Mouse (Mus musculus) limb, embryonic 10.5 days (tissue): ENCODE measurements at regions not wholly inside any gene's neighbourhood (a gene's known extent, or its start where the extent isn't known, plus 50 kb on each side); places are given as distances from the start of the nearest gene placed in this dataset.

Experiments
- DNase-seq: peaks from one replicate; pipeline ENCODE4 v3.0.0-alpha.2; 2017; ENCODE audit warnings: low spot score
- H3K27ac ChIP-seq: fragments of 300-500 bp; sonication (generic); 2 replicates; pipeline ENCODE4 v1.5.1; 2016; ENCODE audit warnings: mild to moderate bottlenecking
- H3K27me3 ChIP-seq: fragments of 300-500 bp; sonication (generic); 2 replicates; pipeline ENCODE4 v1.6.1; 2016; ENCODE audit warnings: low read depth, mild to moderate bottlenecking; ENCODE audit not compliant: poor library complexity, severe bottlenecking
- H3K36me3 ChIP-seq: fragments of 300-500 bp; sonication (generic); 2 replicates; pipeline ENCODE4 v1.6.1; 2016; ENCODE audit warnings: mild to moderate bottlenecking, moderate library complexity
- H3K4me1 ChIP-seq: fragments of 300-500 bp; sonication (generic); 2 replicates; pipeline ENCODE4 v1.6.1; 2016
- H3K4me3 ChIP-seq: fragments of 300-500 bp; sonication (generic); 2 replicates; pipeline ENCODE4 v1.5.1; 2016; ENCODE audit warnings: mild to moderate bottlenecking, moderate library complexity
- H3K9me3 ChIP-seq: fragments of 300-500 bp; sonication (generic); replicated peaks from 2 replicates; pipeline ENCODE4 v1.6.1; 2016; ENCODE audit warnings: mild to moderate bottlenecking
- WGBS: fragments of 180-500 bp; shearing (Covaris S2); methylation state at CpG from one replicate; pipeline ENCODE4 v1.1.7; 2016; 5-methylcytosine and 5-hydroxymethylcytosine counted together

- Histone ChIP-seq H3K4me1 (no peaks in the 10 kb centered on the region), H3K9me3 (no peaks in the 10 kb centered on the region), H3K4me3 (no peak overlapping the region), H3K27me3 (peaks cover 17% of the 10 kb centered on the region; the same call in 1 of the 2 replicates), H3K27ac (no peak overlapping the region), H3K36me3 (no peaks in the 10 kb centered on the region)
- WGBS = 11% methylated on average over 3 of the region's 3 CpGs
- DNase-seq = peak; percentile 58
These were observed 51.6 kb downstream of the Bex3 start for GRCm38 (mm10) chrX:136321692-136322091.

GRCm38 (mm10) chrX:136365809-136366208, 95.8 kb downstream of the Bex3 start:
- no peaks in the 10 kb centered on the region for H3K36me3 ChIP-seq
- DNase-seq = no peak
- H3K27me3 ChIP-seq = peaks cover 7% of the 10 kb centered on the region; the same call in 1 of the 2 replicates
- H3K4me3 ChIP-seq = no peak overlapping the region
- no peaks in the 10 kb centered on the region for H3K9me3 ChIP-seq
- no peaks in the 10 kb centered on the region for H3K4me1 ChIP-seq
- H3K27ac ChIP-seq = no peak overlapping the region
- whole genome bisulfite sequencing = 92% methylated on average over 2 of the region's 2 CpGs
